Mouse (Mus musculus) liver, embryonic 16.5 days (tissue): Measurements from ENCODE around the gene Ptprr. TPM values are rescaled to one million over a fixed set of nuclear protein-coding genes. Genes with fewer than 3 reads are reported as not detected.

Experiments used
- ATAC-seq: fragments of 200-750 bp; cut with Nextera tagmentation; 2 replicates; pipeline ENCODE4 v1.8.0; 2017; ENCODE audit warnings: low read depth, mild to moderate bottlenecking, moderate number of reproducible peaks, moderate library complexity
- H3K27ac ChIP-seq: fragments of 300-500 bp; sonication (generic); 2 replicates; pipeline ENCODE4 v1.5.1; 2014; ENCODE audit warnings: mild to moderate bottlenecking, low read length
- H3K27me3 ChIP-seq: fragments of 300-500 bp; sonication (generic); 2 replicates; pipeline ENCODE4 v1.6.1; 2014; ENCODE audit warnings: low read depth, low read length, mixed read lengths; ENCODE audit not compliant: control insufficient read depth, insufficient read depth
- H3K36me3 ChIP-seq: fragments of 300-500 bp; sonication (generic); 2 replicates; pipeline ENCODE4 v1.6.1; 2014; ENCODE audit warnings: mild to moderate bottlenecking; ENCODE audit not compliant: control insufficient read depth, insufficient read depth
- H3K4me1 ChIP-seq: fragments of 300-500 bp; sonication (generic); 2 replicates; pipeline ENCODE4 v1.6.1; 2014; ENCODE audit warnings: low read depth, low read length, mixed read lengths; ENCODE audit not compliant: control insufficient read depth
- H3K4me2 ChIP-seq: fragments of 300-500 bp; sonication (generic); 2 replicates; pipeline ENCODE4 v1.6.1; 2014; ENCODE audit warnings: low read depth, low read length, mixed read lengths
- H3K4me3 ChIP-seq: fragments of 300-500 bp; sonication (generic); 2 replicates; pipeline ENCODE4 v1.5.1; 2014; ENCODE audit warnings: low read depth, mild to moderate bottlenecking, low read length
- H3K9ac ChIP-seq: fragments of 300-500 bp; sonication (generic); 2 replicates; pipeline ENCODE4 v1.6.1; 2014; ENCODE audit warnings: low read depth, low read length
- H3K9me3 ChIP-seq: fragments of 300-500 bp; sonication (generic); replicated peaks from 2 replicates; pipeline ENCODE4 v1.6.1; 2016; ENCODE audit warnings: low read length; ENCODE audit not compliant: control insufficient read depth
- WGBS: fragments of 180-500 bp; shearing (Covaris S2); extraction: QIAGEN DNeasy Blood & Tissue Kit; methylation state at CpG from one replicate; pipeline ENCODE4 v1.1.7; 2014; ENCODE audit not compliant: insufficient replicate concordance; 5-methylcytosine and 5-hydroxymethylcytosine counted together
- polyA plus RNA-seq: library from polyadenylated mRNA; unstranded; fragments of >200 nt; fragmentation: Nextera tagmentation; extraction: Ambion mirVana; gene quantifications from 2 replicates; pipeline ENCODE4 v1.2.1, GENCODE M21; 2015

Gene Ptprr
- polyA plus RNA-seq, 1 experiment from 2014 or later: 0.22 TPM

GRCm38 (mm10) chr10:116021081-116021480 is 3.1 kb downstream of the Ptprr start:
- no peak for ATAC-seq
- Histone ChIP-seq H3K4me1 (no peaks in the 10 kb centered on the region), H3K4me2 (no peak overlapping the region), H3K27ac (no peak overlapping the region), H3K4me3 (no peak overlapping the region), H3K36me3 (no peaks in the 10 kb centered on the region), H3K9ac (no peak overlapping the region), H3K27me3 (peaks cover 2% of the 10 kb centered on the region; the same call in 1 of the 2 replicates), H3K9me3 (no peaks in the 10 kb centered on the region)
- WGBS: 45% methylated on average over 3 of the region's 3 CpGs

- no peak overlapping the region for H3K9ac ChIP-seq
- WGBS: 74% methylated on average over 1 of the region's 1 CpGs
- H3K4me1 ChIP-seq: no peaks in the 10 kb centered on the region
- H3K27me3 ChIP-seq: no peaks in the 10 kb centered on the region
- H3K27ac ChIP-seq: no peak overlapping the region
- H3K36me3 ChIP-seq: no peaks in the 10 kb centered on the region
- no peak overlapping the region for H3K4me2 ChIP-seq
- no peak for ATAC-seq
- H3K9me3 ChIP-seq: no peaks in the 10 kb centered on the region
- H3K4me3 ChIP-seq: no peak overlapping the region
Measured at GRCm38 (mm10) chr10:116038150-116038549, 20.1 kb downstream of the Ptprr start.

- Histone ChIP-seq H3K4me2 (no peak overlapping the region), H3K9ac (no peak overlapping the region), H3K4me1 (no peaks in the 10 kb centered on the region), H3K27me3 (no peaks in the 10 kb centered on the region), H3K36me3 (no peaks in the 10 kb centered on the region), H3K9me3 (no peaks in the 10 kb centered on the region), H3K4me3 (no peak overlapping the region), H3K27ac (no peak overlapping the region)
- no peak for ATAC-seq
- WGBS: 56% methylated on average over 5 of the region's 5 CpGs
Measured at GRCm38 (mm10) chr10:116075954-116076353, 57.9 kb downstream of the Ptprr start.

- ATAC-seq: 0 out of 2 replicates have a peak, but pooled peaks have one; percentile 19
- H3K9ac ChIP-seq: no peak overlapping the region
- 61% methylated on average over 5 of the region's 5 CpGs for WGBS
- no peak overlapping the region for H3K4me3 ChIP-seq
- H3K27me3 ChIP-seq: no peaks in the 10 kb centered on the region
- H3K9me3 ChIP-seq: no peaks in the 10 kb centered on the region
- H3K4me1 ChIP-seq: no peaks in the 10 kb centered on the region
- H3K27ac ChIP-seq: no peak overlapping the region
- H3K4me2 ChIP-seq: no peak overlapping the region
- no peaks in the 10 kb centered on the region for H3K36me3 ChIP-seq
Measured at GRCm38 (mm10) chr10:116078636-116079035, 60.6 kb downstream of the Ptprr start.

- Histone ChIP-seq H3K4me1 (no peaks in the 10 kb centered on the region), H3K36me3 (no peaks in the 10 kb centered on the region), H3K9ac (no peak overlapping the region), H3K27me3 (no peaks in the 10 kb centered on the region), H3K4me2 (no peak overlapping the region), H3K9me3 (no peaks in the 10 kb centered on the region), H3K4me3 (no peak overlapping the region), H3K27ac (no peak overlapping the region)
- 36% methylated on average over 7 of the region's 7 CpGs for WGBS
- no peak for ATAC-seq
Measured at GRCm38 (mm10) chr10:116079396-116079795, 61.4 kb downstream of the Ptprr start.

- H3K27ac ChIP-seq: no peak overlapping the region
- H3K4me2 ChIP-seq: no peak overlapping the region
- H3K9me3 ChIP-seq: no peaks in the 10 kb centered on the region
- ATAC-seq: no peak
- 74% methylated on average over 6 of the region's 6 CpGs for WGBS
- no peak overlapping the region for H3K4me3 ChIP-seq
- H3K27me3 ChIP-seq: no peaks in the 10 kb centered on the region
- no peaks in the 10 kb centered on the region for H3K4me1 ChIP-seq
- no peak overlapping the region for H3K9ac ChIP-seq
- H3K36me3 ChIP-seq: no peaks in the 10 kb centered on the region
Measured at GRCm38 (mm10) chr10:116080841-116081240, 62.8 kb downstream of the Ptprr start.

GRCm38 (mm10) chr10:116083965-116084364 is 66.0 kb downstream of the Ptprr start:
- no peak overlapping the region for H3K9ac ChIP-seq

GRCm38 (mm10) chr10:116096466-116096865 is 78.5 kb downstream of the Ptprr start:
- Histone ChIP-seq H3K4me1 (no peaks in the 10 kb centered on the region), H3K9ac (no peak overlapping the region), H3K27ac (no peak overlapping the region), H3K4me3 (no peak overlapping the region), H3K9me3 (no peaks in the 10 kb centered on the region), H3K27me3 (no peaks in the 10 kb centered on the region), H3K4me2 (no peak overlapping the region), H3K36me3 (no peaks in the 10 kb centered on the region)
- ATAC-seq: no peak
- WGBS: 73% methylated on average over 13 of the region's 13 CpGs

More at GRCm38 (mm10) chr10:116083965-116084364, 66.0 kb downstream of the Ptprr start:
- WGBS: 20% methylated on average over 3 of the region's 3 CpGs
- Histone ChIP-seq H3K27ac (no peak overlapping the region), H3K27me3 (no peaks in the 10 kb centered on the region), H3K4me3 (no peak overlapping the region), H3K4me1 (no peaks in the 10 kb centered on the region), H3K36me3 (no peaks in the 10 kb centered on the region), H3K4me2 (no peak overlapping the region), H3K9me3 (no peaks in the 10 kb centered on the region)
- ATAC-seq: no peak

GRCm38 (mm10) chr10:116098470-116098869 is 80.5 kb downstream of the Ptprr start:
- no peak for ATAC-seq
- Histone ChIP-seq H3K36me3 (no peaks in the 10 kb centered on the region), H3K4me3 (no peak overlapping the region), H3K27ac (no peak overlapping the region), H3K4me2 (no peak overlapping the region), H3K4me1 (no peaks in the 10 kb centered on the region), H3K9me3 (no peaks in the 10 kb centered on the region), H3K27me3 (no peaks in the 10 kb centered on the region), H3K9ac (no peak overlapping the region)
- WGBS: 67% methylated on average over 7 of the region's 7 CpGs
